Mouse (Mus musculus) layer of hippocampus, adult 2 months (tissue): ENCODE results near the gene Abhd14a. TPM values are rescaled to one million over a fixed set of nuclear protein-coding genes. Genes with fewer than 3 reads are reported as not detected.
"Not testable (repeated sequence)": the region's sequence is repeated elsewhere in the genome, so short reads cannot be mapped to it uniquely, and the experiment has no call there.

Experiments
- DNase-seq, 2 experiments: peaks; one replicate each; pipeline ENCODE4 v3.0.0; 2022; ENCODE audit warnings: low spot score in 2 of 2
- H3K27ac ChIP-seq: fragments of 200-600 bp; 2 replicates; pipeline ENCODE4 v1.8.1; 2022
- H3K4me3 ChIP-seq: fragments of 200-600 bp; 2 replicates; pipeline ENCODE4 v1.8.1; 2022; ENCODE audit warnings: mild to moderate bottlenecking
- CTCF ChIP-seq: fragments of 200-600 bp; conservative IDR thresholded peaks from 2 replicates; pipeline ENCODE4 v1.8.1; 2022; ENCODE audit warnings: antibody characterized with exemption, mild to moderate bottlenecking, moderate library complexity
- long read RNA-seq, 2 experiments: library from polyadenylated mRNA; stranded (forward); transcript quantifications; one replicate each; pipeline ENCODE4 v2.0.0; 2021; ENCODE audit warnings: borderline mapping rate in 2 of 2
- total RNA-seq, 2 experiments: library from RNA; stranded (reverse); gene quantifications; 2 replicates each; pipeline ENCODE4 v1.2.3; 2021

Abhd14a gene
- total RNA-seq, result 10 to 100 TPM; 39.0 to 39.4 TPM
- long read RNA-seq, experiment 1, partial matches to known transcripts, result 1 of 27 reads
- long read RNA-seq, experiment 1, other reads (novel, unspliced or antisense), result 22 of 27 reads
- long read RNA-seq, experiment 2, transcript Abhd14a-202 (6 exons, 1,262 nt), result major isoform, 6 of 34 reads
- long read RNA-seq, experiment 2, partial matches to known transcripts, result 0 of 34 reads
- long read RNA-seq, experiment 2, other reads (novel, unspliced or antisense), result 28 of 34 reads

DNA sequence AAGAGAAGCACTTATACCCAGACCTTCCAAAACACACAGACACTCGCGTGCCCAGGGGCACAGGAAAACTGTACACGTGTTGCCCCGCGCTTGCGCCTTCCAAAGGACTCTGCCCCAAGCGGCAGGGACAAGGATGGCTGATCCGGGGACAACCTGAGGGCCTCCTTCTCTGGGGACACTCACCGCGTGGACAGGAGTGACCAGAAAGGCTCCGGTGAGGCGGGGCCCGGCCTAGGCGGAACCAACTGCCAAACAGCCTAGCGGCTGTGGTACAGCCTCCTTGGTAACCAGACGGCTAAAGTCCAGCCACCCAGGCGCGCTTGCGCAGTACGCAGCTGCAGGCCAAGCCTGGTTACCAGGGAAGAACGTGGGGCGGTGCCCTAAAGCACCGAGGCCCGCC is at the start of gene Abhd14a, which contains the start of gene Abhd14b:
TSS of gene Abhd14a (minus strand) at position 331 of the 400 bp plus-strand sequence.
TSS of gene Abhd14b (plus strand) at position 112 of the 400 bp plus-strand sequence.
- Histone ChIP-seq H3K27ac (peak within 1 kb of the TSS; percentile 93), H3K4me3 (peak within 1 kb of the TSS; percentile 80)
- peak; percentile 89 to 93 for DNase-seq
- peak; percentile 72 for TF ChIP-seq CTCF

DNA sequence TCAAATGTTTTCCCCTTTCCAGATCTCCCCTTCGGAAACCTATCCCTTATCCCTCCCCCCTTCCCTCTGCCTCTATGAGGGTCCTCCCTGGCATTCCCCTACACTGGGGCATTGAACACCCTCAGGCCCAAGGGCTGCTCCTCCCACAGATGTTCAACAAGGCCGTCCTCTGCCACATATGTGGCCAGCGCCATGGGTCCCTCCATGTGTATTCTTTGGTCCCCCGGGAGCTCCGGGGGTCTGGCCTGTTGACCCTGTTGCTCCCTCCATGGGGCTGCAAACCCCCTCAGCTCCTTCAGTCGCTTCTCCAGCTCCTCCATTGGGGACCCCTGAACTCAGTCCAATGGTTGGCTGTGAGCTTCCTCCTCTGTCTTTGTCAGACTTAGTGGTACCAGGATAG is 40.1 kb upstream of the Abhd14a start:
- not testable (repeated sequence) for H3K4me3 ChIP-seq, DNase-seq, H3K27ac ChIP-seq

DNA sequence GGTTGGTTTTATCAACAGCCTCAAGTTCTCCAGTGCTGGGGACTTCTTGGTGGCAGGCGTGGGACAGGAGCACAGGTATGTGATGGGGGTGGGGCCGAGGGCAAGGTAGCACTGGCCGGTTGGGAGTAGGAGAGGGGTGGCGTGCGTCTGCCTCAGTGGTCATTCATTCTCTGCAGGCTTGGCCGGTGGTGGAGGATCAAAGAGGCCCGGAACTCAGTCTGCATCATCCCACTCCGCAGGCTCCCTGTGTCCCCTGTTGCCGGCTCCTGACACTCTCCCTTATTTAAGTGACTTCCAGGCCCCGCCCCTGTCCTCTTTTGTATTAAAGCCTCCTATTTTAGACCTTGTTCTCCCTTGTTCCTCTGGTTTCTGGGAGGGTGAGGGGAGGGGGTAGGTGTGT is 37.6 kb upstream of the Abhd14a start:
- Histone ChIP-seq H3K4me3 (no peak overlapping the region), H3K27ac (no peak overlapping the region)
- TF ChIP-seq CTCF, result no peak
- no peak for DNase-seq

DNA sequence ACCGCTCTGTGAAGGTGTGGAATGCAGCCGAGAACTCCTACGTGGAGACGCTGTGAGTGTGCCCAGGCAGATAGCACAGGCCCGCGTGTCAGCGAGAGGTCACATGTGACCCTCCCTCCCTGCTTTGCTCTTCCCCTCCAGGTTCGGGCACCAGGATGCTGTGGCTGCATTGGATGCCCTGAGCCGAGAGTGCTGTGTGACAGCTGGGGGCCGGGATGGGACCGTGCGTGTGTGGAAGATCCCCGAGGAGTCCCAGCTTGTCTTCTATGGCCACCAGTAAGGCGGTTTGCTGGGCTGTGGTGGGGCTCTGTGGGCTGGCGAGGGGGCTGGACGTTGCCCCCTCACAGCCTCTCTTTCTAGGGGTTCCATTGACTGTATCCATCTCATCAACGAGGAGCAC is 36.1 kb upstream of the Abhd14a start:
- peak in 1 of 2 experiments; percentile 6 for DNase-seq
- no peak overlapping the region for H3K27ac ChIP-seq

DNA sequence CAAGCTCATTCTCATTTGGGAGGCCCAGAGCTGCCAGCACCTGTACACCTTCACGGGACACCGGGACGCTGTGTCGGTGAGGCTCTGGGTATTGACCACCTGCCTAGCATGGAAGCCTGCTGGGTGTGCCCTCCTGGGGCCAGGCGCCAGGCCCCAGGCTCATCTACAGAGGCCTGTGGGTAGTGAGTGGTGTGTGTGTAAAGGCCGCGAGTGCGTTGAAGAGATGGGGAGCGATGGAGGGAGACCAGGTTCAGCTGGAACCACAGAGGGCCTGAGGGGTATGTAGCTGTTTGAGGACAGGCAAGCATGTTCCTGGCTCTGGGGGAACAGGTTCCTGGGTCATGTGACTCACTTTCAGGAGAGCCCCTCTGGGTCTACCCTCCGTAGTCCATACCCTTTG is 35.7 kb upstream of the Abhd14a start:
- DNase-seq, result peak in 1 of 2 experiments; percentile 2
- H3K4me3 ChIP-seq, result no peak overlapping the region
- no peak overlapping the region for H3K27ac ChIP-seq
- TF ChIP-seq CTCF, result no peak

More for the DNA sequence above, 36.1 kb upstream of the Abhd14a start:
- TF ChIP-seq CTCF, result no peak
- H3K4me3 ChIP-seq, result no peak overlapping the region

DNA sequence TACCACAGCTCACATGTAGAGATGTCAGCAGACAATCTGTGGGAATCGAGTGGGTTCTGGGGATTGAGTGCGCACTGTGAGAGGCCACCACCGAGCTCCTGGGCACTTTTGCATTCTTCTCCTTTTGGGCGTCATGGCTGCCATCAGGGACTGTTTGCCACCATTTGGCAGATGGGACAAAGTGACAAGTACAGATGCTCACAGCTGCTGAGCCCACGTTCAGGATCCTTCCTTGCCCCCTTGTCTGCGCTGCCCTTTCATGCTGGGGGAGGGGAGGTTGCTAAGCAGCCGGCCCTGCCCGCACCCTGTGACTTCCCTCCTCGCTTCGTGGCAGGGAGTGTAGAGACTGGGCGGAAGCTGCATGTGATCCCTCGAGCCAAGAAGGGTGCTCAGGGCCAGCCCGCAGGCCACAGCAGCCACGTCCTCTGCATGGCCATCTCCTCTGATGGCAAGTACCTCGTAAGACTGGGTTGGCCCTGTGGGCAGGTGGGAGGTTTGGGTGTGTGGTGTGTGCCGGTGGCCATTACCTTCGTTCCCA is 35.2 kb upstream of the Abhd14a start:
- peak in 1 of 2 experiments; percentile 5 for DNase-seq
- no peak overlapping the region for H3K4me3 ChIP-seq
- no peak for TF ChIP-seq CTCF
- H3K27ac ChIP-seq, result no peak overlapping the region

DNA sequence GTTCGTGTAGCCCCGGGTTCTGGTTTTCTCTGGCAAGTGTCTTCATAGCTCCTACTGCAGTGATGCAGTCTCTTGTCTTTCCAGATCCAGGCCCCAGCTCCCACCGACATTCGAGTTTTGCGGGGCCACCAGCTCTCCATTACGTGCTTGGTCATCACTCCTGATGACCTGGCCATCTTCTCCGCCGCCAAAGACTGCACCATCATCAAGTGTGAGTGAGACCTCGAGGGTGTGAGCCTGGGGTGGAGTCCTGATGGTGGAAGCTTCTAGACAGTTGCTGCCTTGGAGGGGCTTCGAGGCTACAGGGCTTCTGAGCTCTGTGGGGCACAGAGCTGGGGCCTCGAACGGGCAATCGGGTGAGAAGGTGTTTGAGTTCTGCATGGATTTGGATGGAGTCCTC is 34.2 kb upstream of the Abhd14a start:
- Histone ChIP-seq H3K27ac (no peak overlapping the region), H3K4me3 (no peak overlapping the region)
- DNase-seq, result peak in 1 of 2 experiments; percentile 7
- no peak for TF ChIP-seq CTCF

DNA sequence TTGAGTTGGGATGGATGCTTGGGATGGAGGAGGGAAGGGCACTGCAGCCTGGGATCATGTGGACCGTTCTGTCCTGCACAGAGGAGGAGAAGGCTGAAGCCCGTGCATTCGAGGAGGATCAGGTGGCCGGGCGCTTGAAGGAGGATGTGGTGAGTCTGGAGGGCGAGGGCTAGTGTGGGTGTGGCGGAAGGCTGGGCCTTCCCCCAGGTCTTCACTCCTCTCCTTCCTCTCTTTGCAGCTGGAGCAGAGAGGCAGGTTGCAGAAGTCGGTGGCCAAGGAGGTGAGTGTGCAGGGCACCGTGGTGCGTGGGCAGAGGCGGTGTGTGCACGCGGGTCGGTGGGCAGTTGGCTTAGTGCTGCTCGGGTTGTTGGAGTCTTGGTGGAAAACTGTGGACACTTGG is 33.6 kb upstream of the Abhd14a start:
- H3K27ac ChIP-seq, result no peak overlapping the region
- no peak overlapping the region for H3K4me3 ChIP-seq
- DNase-seq, result peak in 1 of 2 experiments; percentile 8
- TF ChIP-seq CTCF, result no peak

DNA sequence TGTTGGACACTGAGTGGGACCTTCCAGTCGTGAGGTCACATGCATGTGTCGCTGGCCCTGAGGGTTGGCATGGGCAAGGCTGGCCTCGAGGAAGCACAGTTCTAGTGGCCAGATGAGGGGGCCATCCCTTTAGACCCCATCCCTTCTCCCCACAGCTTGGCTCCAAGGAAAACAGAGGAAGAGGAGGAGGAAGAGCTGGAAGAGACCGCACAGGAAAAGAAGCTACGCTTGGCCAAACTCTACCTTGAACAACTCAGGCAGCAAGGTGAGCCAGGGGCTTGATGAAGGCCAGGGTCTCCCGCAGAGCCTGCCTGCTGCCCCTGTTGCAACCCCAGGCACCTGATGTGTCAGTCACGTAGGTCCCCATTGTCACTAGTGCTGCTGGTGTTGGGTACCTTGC is 33.1 kb upstream of the Abhd14a start:
- Histone ChIP-seq H3K27ac (no peak overlapping the region), H3K4me3 (no peak overlapping the region)
- peak in 1 of 2 experiments; percentile 9 for DNase-seq
- no peak for TF ChIP-seq CTCF

DNA sequence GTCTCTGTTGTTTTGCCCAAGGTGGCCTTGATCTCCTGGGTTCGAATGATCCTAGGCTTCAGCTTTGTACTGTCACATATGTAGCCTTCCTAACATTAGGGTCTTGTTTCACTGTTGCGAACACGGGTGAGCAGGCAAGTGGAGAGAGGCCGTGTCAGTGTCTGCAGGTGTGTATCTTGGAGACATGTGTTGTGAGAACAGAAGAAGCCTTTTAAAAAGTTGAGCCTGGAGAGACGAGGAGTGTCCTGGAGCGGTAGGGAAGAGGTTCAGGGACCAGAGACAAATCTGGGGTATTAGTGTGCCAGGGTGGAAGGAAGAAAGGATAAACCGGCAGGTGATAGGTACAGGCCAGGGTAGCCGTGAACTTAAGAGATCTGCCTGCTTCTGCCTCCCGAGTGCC is 30.6 kb upstream of the Abhd14a start:
- no peak for TF ChIP-seq CTCF
- Histone ChIP-seq H3K4me3 (peak overlapping the region; percentile 95), H3K27ac (no peak overlapping the region)
- peak in 1 of 2 experiments; percentile 8 for DNase-seq

DNA sequence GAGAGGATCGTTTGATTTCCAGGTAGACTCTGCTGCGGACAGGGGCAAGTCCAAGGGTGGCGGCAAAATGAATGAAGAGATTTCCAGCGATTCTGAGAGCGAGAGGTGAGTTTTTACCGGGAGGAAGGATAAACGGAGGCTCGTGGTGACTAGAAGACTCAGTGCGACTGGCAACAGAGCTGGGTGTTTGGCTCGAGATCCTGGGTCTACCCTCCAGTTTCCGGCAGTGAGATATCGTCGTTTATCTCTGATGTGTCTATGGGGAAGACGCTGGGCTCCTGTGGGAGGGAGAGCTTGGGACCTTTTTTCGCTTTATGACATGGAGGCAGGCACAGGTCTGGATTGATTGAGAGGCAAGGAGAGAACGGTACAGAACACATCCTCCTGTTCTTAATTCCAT is 30.2 kb upstream of the Abhd14a start:
- peak in 1 of 2 experiments; percentile 8 for DNase-seq
- H3K27ac ChIP-seq, result peak overlapping the region; percentile 56; the same call in 1 of the 2 replicates
- TF ChIP-seq CTCF, result no peak
- peak overlapping the region; percentile 95 for H3K4me3 ChIP-seq

DNA sequence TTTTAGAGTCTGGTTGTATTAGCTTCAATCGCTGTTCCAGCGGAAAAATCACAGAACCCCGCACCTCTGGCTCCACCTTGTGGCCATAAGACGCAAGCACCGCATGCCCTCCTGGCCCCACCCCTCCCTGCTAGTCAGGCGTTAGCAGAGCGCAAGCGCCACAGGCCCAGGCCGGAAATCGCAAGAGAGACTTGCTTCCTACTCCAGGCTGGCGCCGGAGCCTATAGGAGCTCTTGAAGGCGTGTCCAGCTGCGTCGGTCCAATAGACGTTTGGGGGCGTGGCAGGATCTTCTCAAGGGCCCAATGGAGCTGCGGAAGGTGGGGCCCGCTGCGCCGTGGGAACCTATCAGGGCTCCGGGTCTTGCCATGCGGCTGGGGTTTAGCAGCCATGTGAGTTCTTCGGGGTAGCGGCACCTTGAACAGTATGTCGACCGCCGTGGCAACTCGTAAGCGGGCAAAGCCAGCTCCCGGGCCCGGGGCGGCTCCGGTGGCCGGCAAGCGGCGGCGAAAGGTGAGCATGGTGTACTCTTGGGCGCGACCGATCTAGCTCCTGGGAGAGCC is 29.5 kb upstream of the Abhd14a start, which contains the start of gene Parp3:
TSS of gene Parp3 (minus strand) at position 26 of the 561 bp plus-strand sequence.
- Histone ChIP-seq H3K27ac (peak within 1 kb of the TSS; percentile 80), H3K4me3 (peak within 1 kb of the TSS; percentile 95)
- peak; percentile 99 for TF ChIP-seq CTCF
- peak; percentile 98 to 100 for DNase-seq
